Mouse (Mus musculus) MEL (cell line): ENCODE results near the gene Ergic3. TPM values are rescaled to one million over a fixed set of nuclear protein-coding genes. Genes with fewer than 3 reads are reported as not detected.
A peak's percentile ranks its signal among the peaks of the same experiment; 100 is the strongest.

Experiments
- DNase-seq: peaks from one replicate; pipeline ENCODE4 v3.0.0; 2011; ENCODE audit warnings: low read depth, low spot score
- H3K27ac ChIP-seq: 2 replicates; pipeline ENCODE4 v1.5.1; 2012; ENCODE audit warnings: low read depth, mild to moderate bottlenecking, control low read depth, low read length, moderate library complexity; ENCODE audit not compliant: control insufficient read depth
- H3K27me3 ChIP-seq, 2 experiments: fragments of 150-350 bp in 1 of 2; sonication (generic) in 1 of 2; 2 replicates each; pipeline ENCODE4 v1.6.1; 2012; ENCODE audit warnings: low read length in 2 of 2, mild to moderate bottlenecking in 2 of 2, improper control_type of control experiment in 1 of 2, moderate library complexity in 1 of 2; ENCODE audit not compliant: insufficient read depth in 2 of 2, control insufficient read depth in 1 of 2
- H3K36me3 ChIP-seq, 2 experiments: 2 replicates each; pipeline ENCODE4 v1.6.1; 2012 to 2014; ENCODE audit warnings: low read length in 2 of 2, improper control_type of control experiment in 1 of 2, inconsistent platforms in 1 of 2, mild to moderate bottlenecking in 1 of 2; ENCODE audit not compliant: insufficient read depth in 2 of 2, control insufficient read depth in 1 of 2
- H3K4me1 ChIP-seq, 2 experiments: fragments of 150-350 bp in 1 of 2; sonication (generic) in 1 of 2; 2 replicates each; pipeline ENCODE4 v1.6.1; 2012; ENCODE audit warnings: low read length in 2 of 2, improper control_type of control experiment in 1 of 2, mild to moderate bottlenecking in 1 of 2; ENCODE audit not compliant: insufficient read depth in 2 of 2, control insufficient read depth in 1 of 2
- H3K4me3 ChIP-seq, 2 experiments: fragments of 150-350 bp in 1 of 2; sonication (generic) in 1 of 2; 2 replicates each; pipeline ENCODE4 v1.5.1; 2012; ENCODE audit warnings: low read depth in 2 of 2, low read length in 2 of 2, mild to moderate bottlenecking in 2 of 2, moderate library complexity in 2 of 2, control low read depth in 1 of 2, improper control_type of control experiment in 1 of 2; ENCODE audit not compliant: control insufficient read depth in 1 of 2, insufficient read depth in 1 of 2
- H3K79me2 ChIP-seq: 2 replicates; pipeline ENCODE4 v1.6.1; 2012; ENCODE audit warnings: mild to moderate bottlenecking, low read length, moderate library complexity; ENCODE audit not compliant: control insufficient read depth, poor library complexity, insufficient read depth
- H3K9ac ChIP-seq: 2 replicates; pipeline ENCODE4 v1.6.1; 2012; ENCODE audit warnings: low read depth, mild to moderate bottlenecking, control low read depth, low read length, moderate library complexity; ENCODE audit not compliant: control insufficient read depth, poor library complexity, severe bottlenecking
- H3K9me3 ChIP-seq: fragments of 150-350 bp; sonication (generic); replicated peaks from 2 replicates; pipeline ENCODE4 v1.6.1; 2012; ENCODE audit warnings: mild to moderate bottlenecking, low read length, improper control_type of control experiment, moderate library complexity; ENCODE audit not compliant: insufficient read depth
- BHLHE40 ChIP-seq: IDR thresholded peaks from 2 replicates; pipeline ENCODE4 v1.6.1; 2012; ENCODE audit warnings: low read depth, mild to moderate bottlenecking, inconsistent platforms, low read length, improper control_type of control experiment, borderline replicate concordance
- CHD1 ChIP-seq: IDR thresholded peaks from 2 replicates; pipeline ENCODE4 v1.6.1; 2012; ENCODE audit warnings: low read depth, mild to moderate bottlenecking, inconsistent platforms, low read length, improper control_type of control experiment
- CHD2 ChIP-seq: IDR thresholded peaks from 2 replicates; pipeline ENCODE4 v1.6.1; 2011; ENCODE audit warnings: low read length, improper control_type of control experiment
- E2F4 ChIP-seq: IDR thresholded peaks from 2 replicates; pipeline ENCODE4 v1.6.1; 2011; ENCODE audit warnings: low read depth, low read length, improper control_type of control experiment, borderline replicate concordance
- EP300 ChIP-seq, 2 experiments: IDR thresholded peaks; 2 replicates each; pipeline ENCODE4 v1.6.1; 2011; ENCODE audit warnings: improper control_type of control experiment in 2 of 2, low read length in 2 of 2, low read depth in 1 of 2, mild to moderate bottlenecking in 1 of 2
- ETS1 ChIP-seq: IDR thresholded peaks from 2 replicates; pipeline ENCODE4 v1.6.1; 2012; ENCODE audit warnings: low read depth, mild to moderate bottlenecking, inconsistent platforms, low read length, improper control_type of control experiment, moderate library complexity
- GABPA ChIP-seq: IDR thresholded peaks from 2 replicates; pipeline ENCODE4 v1.6.1; 2012; ENCODE audit warnings: low read depth, mild to moderate bottlenecking, inconsistent platforms, low read length, improper control_type of control experiment, moderate library complexity
- GATA1 ChIP-seq: IDR thresholded peaks from 2 replicates; pipeline ENCODE4 v1.6.1; 2011; ENCODE audit warnings: low read depth, low read length, improper control_type of control experiment
- HCFC1 ChIP-seq: IDR thresholded peaks from 2 replicates; pipeline ENCODE4 v1.6.1; 2012; ENCODE audit warnings: low read depth, mild to moderate bottlenecking, inconsistent platforms, low read length, improper control_type of control experiment, moderate library complexity
- JUND ChIP-seq: IDR thresholded peaks from 2 replicates; pipeline ENCODE4 v1.6.1; 2011; ENCODE audit warnings: low read depth, mild to moderate bottlenecking, improper control_type of control experiment, low read length
- KAT2A ChIP-seq: conservative IDR thresholded peaks from 2 replicates; pipeline ENCODE4 v1.6.1; 2012; ENCODE audit warnings: low read depth, low read length, improper control_type of control experiment, inconsistent platforms
- MAFK ChIP-seq: IDR thresholded peaks from 2 replicates; pipeline ENCODE4 v1.6.1; 2011; ENCODE audit warnings: low read depth, mild to moderate bottlenecking, low read length, improper control_type of control experiment, borderline replicate concordance
- MAX ChIP-seq: IDR thresholded peaks from 2 replicates; pipeline ENCODE4 v1.6.1; 2011; ENCODE audit warnings: low read length, improper control_type of control experiment
- MYB ChIP-seq: IDR thresholded peaks from 2 replicates; pipeline ENCODE4 v1.6.1; 2011; ENCODE audit warnings: mild to moderate bottlenecking, low read depth, low read length, improper control_type of control experiment
- NRF1 ChIP-seq: IDR thresholded peaks from 2 replicates; pipeline ENCODE4 v1.6.1; 2014; ENCODE audit warnings: low read depth, mild to moderate bottlenecking, inconsistent platforms, low read length, improper control_type of control experiment, moderate library complexity; ENCODE audit not compliant: poor library complexity, insufficient read depth, severe bottlenecking
- POLR2AphosphoS2 ChIP-seq: IDR thresholded peaks from 2 replicates; pipeline ENCODE4 v1.6.1; 2011; ENCODE audit warnings: low read length, improper control_type of control experiment
- POLR2AphosphoS5 ChIP-seq: IDR thresholded peaks from 2 replicates; pipeline ENCODE4 v1.6.1; 2012; ENCODE audit warnings: low read depth, borderline replicate concordance, mild to moderate bottlenecking, inconsistent platforms, low read length, moderate library complexity, mixed read lengths
- RCOR1 ChIP-seq: IDR thresholded peaks from 2 replicates; pipeline ENCODE4 v1.6.1; 2012; ENCODE audit warnings: low read depth, mild to moderate bottlenecking, inconsistent platforms, low read length, improper control_type of control experiment
- SIN3A ChIP-seq: IDR thresholded peaks from 2 replicates; pipeline ENCODE4 v1.6.1; 2012; ENCODE audit warnings: low read length, improper control_type of control experiment, inconsistent platforms
- TCF12 ChIP-seq: IDR thresholded peaks from 2 replicates; pipeline ENCODE4 v1.6.1; 2014; ENCODE audit warnings: low read depth, mild to moderate bottlenecking, inconsistent platforms, low read length, improper control_type of control experiment, moderate library complexity
- UBTF ChIP-seq: IDR thresholded peaks from 2 replicates; pipeline ENCODE4 v1.6.1; 2012; ENCODE audit warnings: low read depth, mild to moderate bottlenecking, inconsistent platforms, low read length, improper control_type of control experiment, moderate library complexity, borderline replicate concordance; ENCODE audit not compliant: insufficient read depth
- ZC3H11A ChIP-seq: IDR thresholded peaks from 2 replicates; pipeline ENCODE4 v1.6.1; 2012; ENCODE audit warnings: low read depth, mild to moderate bottlenecking, inconsistent platforms, low read length, improper control_type of control experiment
- ZMIZ1 ChIP-seq: IDR thresholded peaks from 2 replicates; pipeline ENCODE4 v1.6.1; 2012; ENCODE audit warnings: low read depth, mild to moderate bottlenecking, inconsistent platforms, low read length, improper control_type of control experiment, moderate library complexity
- ZNF384 ChIP-seq: IDR thresholded peaks from 2 replicates; pipeline ENCODE4 v1.6.1; 2012; ENCODE audit warnings: low read depth, mild to moderate bottlenecking, inconsistent platforms, low read length, improper control_type of control experiment
- polyA plus RNA-seq, 2 experiments: library from polyadenylated mRNA; stranded (reverse) in 1 of 2; unstranded in 1 of 2; fragments of >175 nt in 1 of 2; fragments of >200 nt in 1 of 2; gene quantifications; 2 replicates each; pipeline versions ENCODE4 v1.2.1 to v1.2.4; 2012; ENCODE audit warnings: low replicate concordance in 2 of 2, low read depth in 1 of 2; ENCODE audit not compliant: insufficient read length in 2 of 2, insufficient read depth in 1 of 2, missing spikeins in 1 of 2
- total RNA-seq: library from RNA; depleted of rRNA; stranded (reverse); fragments of 300-350 nt; gene quantifications from 2 replicates; pipeline ENCODE4 v1.2.3, GENCODE M21; 2012

The Ergic3 gene
- total and polyA plus RNA-seq, 3 experiments = 86.9 to 168 TPM; not detected in 1

- TF ChIP-seq MAFK (peak; percentile 43; the same call in 1 of the 2 replicates), CHD2 (no peak), POLR2AphosphoS2 (no peak), ZNF384 (no peak), SIN3A (peak; percentile 92), JUND (no peak), POLR2AphosphoS5 (no peak), EP300 (IDR thresholded peaks at IDR 0.05; ENCODE audit: low read depth in 1 of 2, low read length in 2 of 2) (peak; percentile 95 to 97), ZMIZ1 (peak; percentile 65; the same call in 1 of the 2 replicates), E2F4 (no peak), GATA1 (peak; percentile 88)
- TF ChIP-seq, all 39 proteins: peak for 19
These were observed 18.8 kb upstream of the Ergic3 start (continued) for GRCm38 (mm10) chr2:155989085-155989484.

- H3K4me3 ChIP-seq = no peak overlapping the region
- H3K9me3 ChIP-seq = no peaks in the 10 kb centered on the region
- no peaks in the 10 kb centered on the region for H3K27me3 ChIP-seq
- H3K27ac ChIP-seq = no peak overlapping the region
- no peak for TF ChIP-seq NRF1
- no peak for TF ChIP-seq MYB
- TF ChIP-seq MAFK = no peak
- TF ChIP-seq ZC3H11A = no peak
- no peak for TF ChIP-seq CHD1
- no peak for TF ChIP-seq KAT2A
- TF ChIP-seq SIN3A = no peak
- TF ChIP-seq MAX = no peak
- TF ChIP-seq GABPA = no peak
- no peak for TF ChIP-seq ETS1
- no peaks in the 10 kb centered on the region for H3K79me2 ChIP-seq
- no peak for DNase-seq
- H3K4me1 ChIP-seq = peaks cover 9 to 20% of the 10 kb centered on the region in 2 experiments; a peak in 3 of 4 replicates
- no peak overlapping the region for H3K9ac ChIP-seq
- peaks cover 0 to 16% of the 10 kb centered on the region in 2 experiments; a peak in 2 of 4 replicates for H3K36me3 ChIP-seq
These were observed 16.7 kb upstream of the Ergic3 start for GRCm38 (mm10) chr2:155991151-155991550.

- Histone ChIP-seq H3K36me3 (peaks cover 0 to 16% of the 10 kb centered on the region in 2 experiments; a peak in 2 of 4 replicates), H3K9ac (no peak overlapping the region), H3K27me3 (no peaks in the 10 kb centered on the region), H3K4me3 (no peak overlapping the region), H3K4me1 (peaks cover 9 to 20% of the 10 kb centered on the region in 2 experiments; a peak in 3 of 4 replicates), H3K9me3 (no peaks in the 10 kb centered on the region), H3K27ac (no peak overlapping the region), H3K79me2 (no peaks in the 10 kb centered on the region)
- no peak for DNase-seq
- TF ChIP-seq TCF12 = no peak
- TF ChIP-seq HCFC1 = no peak
- TF ChIP-seq UBTF = no peak
- TF ChIP-seq NRF1 = no peak
- TF ChIP-seq BHLHE40 = no peak
- TF ChIP-seq ZNF384 = no peak
- no peak for TF ChIP-seq E2F4
- no peak for TF ChIP-seq RCOR1
These were observed 16.0 kb upstream of the Ergic3 start for GRCm38 (mm10) chr2:155991863-155992321.
